Mouse (Mus musculus) forebrain, embryonic 15.5 days (tissue): ENCODE data around the gene Dnmbp. TPM values are rescaled to one million over a fixed set of nuclear protein-coding genes. Genes with fewer than 3 reads are reported as not detected.
A peak's percentile ranks its signal among the peaks of the same experiment; 100 is the strongest.

Source experiments
- ATAC-seq: fragments of 200-750 bp; cut with Nextera tagmentation; replicated peaks from 2 replicates; pipeline ENCODE4 v1.8.0; 2017; ENCODE audit warnings: mild to moderate bottlenecking, moderate TSS enrichment, moderate library complexity
- H3K27ac ChIP-seq: fragments of 300-500 bp; sonication (generic); replicated peaks from 2 replicates; pipeline ENCODE4 v1.5.1; 2015; ENCODE audit warnings: mild to moderate bottlenecking, inconsistent platforms
- H3K27me3 ChIP-seq: fragments of 300-500 bp; sonication (generic); 2 replicates; pipeline ENCODE4 v1.6.1; 2015; ENCODE audit warnings: inconsistent platforms
- H3K36me3 ChIP-seq: fragments of 300-500 bp; sonication (generic); 2 replicates; pipeline ENCODE4 v1.6.1; 2015; ENCODE audit warnings: mild to moderate bottlenecking, inconsistent platforms
- H3K4me1 ChIP-seq: fragments of 300-500 bp; sonication (generic); 2 replicates; pipeline ENCODE4 v1.6.1; 2015; ENCODE audit warnings: inconsistent platforms
- H3K4me2 ChIP-seq: fragments of 300-500 bp; sonication (generic); replicated peaks from 2 replicates; pipeline ENCODE4 v1.6.1; 2015; ENCODE audit warnings: mild to moderate bottlenecking, inconsistent platforms
- H3K4me3 ChIP-seq: fragments of 300-500 bp; sonication (generic); 2 replicates; pipeline ENCODE4 v1.5.1; 2015; ENCODE audit warnings: mild to moderate bottlenecking, inconsistent platforms
- H3K9ac ChIP-seq: fragments of 300-500 bp; sonication (generic); replicated peaks from 2 replicates; pipeline ENCODE4 v1.6.1; 2015; ENCODE audit warnings: mild to moderate bottlenecking, inconsistent platforms
- H3K9me3 ChIP-seq: fragments of 300-500 bp; sonication (generic); 2 replicates; pipeline ENCODE4 v1.6.1; 2016; ENCODE audit warnings: inconsistent platforms
- WGBS: fragments of 180-500 bp; shearing (Covaris S2); methylation state at CpG from one replicate; pipeline ENCODE4 v1.1.7; 2015; ENCODE audit warnings: mixed read lengths; 5-methylcytosine and 5-hydroxymethylcytosine counted together
- polyA plus RNA-seq: library from polyadenylated mRNA; unstranded; fragments of >200 nt; fragmentation: Nextera tagmentation; extraction: Ambion mirVana; gene quantifications from 2 replicates; pipeline ENCODE4 v1.2.1, GENCODE M21; 2015

Dnmbp gene
- polyA plus RNA-seq = 8.1 and 8.7 TPM in 2 replicates

DNA sequence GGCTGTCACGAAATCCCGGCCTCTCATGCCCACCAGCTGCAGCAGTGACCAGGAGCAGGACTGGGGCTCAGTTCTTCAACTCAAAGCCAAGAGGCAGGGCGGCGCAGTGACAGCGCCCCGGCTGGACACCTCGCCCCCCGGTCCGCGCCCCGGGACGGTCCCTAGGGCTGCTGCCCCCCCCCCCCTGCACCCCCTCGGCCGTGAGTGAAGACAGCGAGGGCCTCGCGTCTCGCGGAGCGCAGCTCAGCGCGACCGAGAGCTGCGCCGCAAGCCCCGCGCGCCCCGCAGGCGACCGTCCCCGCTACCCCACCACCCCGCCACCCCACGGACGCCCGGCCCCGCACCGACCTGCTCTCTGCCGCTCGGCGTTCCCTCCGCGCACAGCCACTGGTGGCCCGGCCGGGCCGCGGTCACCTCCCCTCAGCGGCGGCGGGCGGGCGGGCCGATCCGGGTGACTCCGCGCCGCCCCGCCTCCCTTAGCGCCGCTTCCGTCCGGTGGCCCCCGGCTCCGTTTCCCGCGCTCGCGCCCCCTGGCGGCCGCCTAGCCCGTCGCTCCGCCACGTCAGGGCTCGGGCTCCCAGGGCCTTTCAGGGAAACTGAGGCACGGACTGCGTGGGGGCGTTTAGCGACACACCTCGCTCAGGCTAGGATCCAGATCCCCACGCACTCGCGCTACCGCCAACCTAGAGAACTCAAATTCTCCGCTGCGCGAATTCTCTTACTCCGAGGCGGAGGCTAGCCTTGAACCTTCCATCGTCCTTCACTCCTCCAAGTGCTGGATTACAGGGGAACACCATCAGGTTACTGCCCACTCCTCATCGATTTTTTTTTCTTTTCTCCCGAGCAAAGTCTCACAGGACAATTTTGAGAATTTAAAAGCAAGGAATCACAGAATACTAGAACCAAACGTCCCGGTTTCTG is at the start of gene Dnmbp:
TSS of gene Dnmbp (minus strand) at position 423 of the 921 bp plus-strand sequence.
- Histone ChIP-seq H3K4me1 (peaks cover 8% of the 10 kb centered on the region; the same call in 1 of the 2 replicates), H3K9me3 (no peaks in the 10 kb centered on the region), H3K4me3 (peak within 1 kb of the TSS; percentile 86), H3K36me3 (no peaks in the 10 kb centered on the region), H3K9ac (peak within 1 kb of the TSS; percentile 81), H3K27ac (no peak within 1 kb of the TSS), H3K4me2 (peak within 1 kb of the TSS; percentile 81), H3K27me3 (no peaks in the 10 kb centered on the region)
- peak; percentile 86 for ATAC-seq
- WGBS = 6% methylated on average over 60 of the region's 94 CpGs

DNA sequence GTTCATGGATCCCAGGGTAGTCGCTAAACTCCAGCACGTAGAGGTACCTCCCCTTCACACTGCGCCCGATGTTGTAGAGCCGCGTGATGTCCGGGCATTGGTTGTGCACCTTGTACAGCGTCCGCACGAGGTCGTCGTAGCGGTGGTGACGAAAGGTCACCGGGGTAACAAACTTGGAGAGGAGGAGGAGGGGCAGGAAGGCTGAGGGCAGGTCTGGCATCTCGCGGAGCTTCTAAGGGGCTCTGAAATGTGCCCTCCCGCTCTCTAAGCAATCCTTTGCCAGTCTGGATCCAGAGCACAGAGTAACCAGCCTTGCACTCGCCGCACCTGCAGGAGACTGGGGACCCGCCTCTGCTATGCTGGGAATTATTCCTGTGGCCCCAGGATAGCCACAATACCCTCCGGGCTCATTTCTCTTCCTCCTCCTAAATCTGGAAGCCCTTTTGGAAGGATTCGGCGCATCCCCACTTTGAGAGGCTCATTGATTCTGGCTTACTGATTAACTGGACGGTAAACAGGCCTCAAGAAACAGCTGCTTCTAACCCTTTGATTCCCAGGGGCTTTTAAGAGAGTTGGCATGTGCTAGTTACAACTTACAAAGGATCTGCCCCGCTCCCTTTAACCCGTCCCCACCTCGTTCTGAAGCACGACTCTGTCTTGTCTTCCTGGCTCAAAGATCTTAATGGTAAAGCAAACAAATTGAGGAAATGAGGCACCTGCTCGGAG is 46.2 kb upstream of the Dnmbp start, which contains the start of gene Cpn1:
TSS of gene Cpn1 (minus strand) at position 488 of the 726 bp plus-strand sequence.
- peak within 1 kb of the TSS; percentile 22; the same call in 1 of the 2 replicates for H3K4me2 ChIP-seq
- WGBS = 16% methylated on average over 30 of the region's 30 CpGs
- no peaks in the 10 kb centered on the region for H3K27me3 ChIP-seq
- peaks cover 6% of the 10 kb centered on the region for H3K4me1 ChIP-seq
- H3K4me3 ChIP-seq = no peak within 1 kb of the TSS
- H3K9ac ChIP-seq = no peak within 1 kb of the TSS
- no peak for ATAC-seq
- no peaks in the 10 kb centered on the region for H3K36me3 ChIP-seq
- no peak within 1 kb of the TSS for H3K27ac ChIP-seq
- no peaks in the 10 kb centered on the region for H3K9me3 ChIP-seq

DNA sequence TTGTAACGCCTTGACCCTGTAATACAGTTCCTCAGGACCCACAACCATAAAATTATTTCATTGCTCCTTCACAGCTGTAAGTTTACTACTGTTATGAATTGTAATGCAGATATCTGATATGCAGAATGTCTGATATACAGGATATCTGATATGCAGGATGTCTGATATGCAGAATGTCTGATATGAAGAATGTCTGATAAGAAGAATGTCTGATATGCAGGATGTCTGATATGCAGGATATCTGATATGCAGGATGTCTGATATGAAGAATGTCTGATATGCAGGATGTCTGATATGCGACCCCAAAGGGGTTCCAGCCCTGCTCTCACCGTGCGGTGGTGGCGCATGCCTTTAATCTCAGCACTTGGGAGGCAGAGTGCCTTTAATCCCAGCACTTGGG is 42.0 kb upstream of the Dnmbp start:
- H3K4me1 ChIP-seq = peaks cover 6% of the 10 kb centered on the region
- no peak overlapping the region for H3K4me2 ChIP-seq
- ATAC-seq = no peak
- H3K9ac ChIP-seq = no peak overlapping the region
- H3K9me3 ChIP-seq = no peaks in the 10 kb centered on the region
- H3K4me3 ChIP-seq = no peak overlapping the region
- H3K27ac ChIP-seq = no peak overlapping the region
- no peaks in the 10 kb centered on the region for H3K27me3 ChIP-seq
- no peaks in the 10 kb centered on the region for H3K36me3 ChIP-seq
- WGBS = 93% methylated on average over 5 of the region's 5 CpGs

DNA sequence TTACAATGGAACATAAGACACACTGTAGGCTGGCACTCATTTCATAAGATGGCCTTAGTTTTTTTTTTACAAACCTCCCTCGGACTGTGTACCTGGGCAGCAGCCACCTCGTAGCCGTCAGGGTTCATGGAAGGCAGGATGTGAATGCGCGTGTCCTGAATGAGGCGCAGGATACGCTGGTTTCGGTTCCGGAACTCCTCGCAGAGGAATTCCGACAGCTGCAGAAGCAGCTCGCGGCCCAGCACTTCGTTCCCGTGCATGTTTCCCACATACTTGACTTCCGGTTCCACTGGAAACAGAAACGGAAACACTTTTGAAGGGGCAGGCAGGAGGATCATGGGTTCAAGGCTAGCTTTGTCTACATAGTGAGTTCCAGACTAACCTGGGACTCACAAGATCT is 40.7 kb upstream of the Dnmbp start:
- Histone ChIP-seq H3K4me2 (no peak overlapping the region), H3K4me3 (no peak overlapping the region), H3K9me3 (no peaks in the 10 kb centered on the region), H3K27ac (no peak overlapping the region), H3K27me3 (no peaks in the 10 kb centered on the region), H3K4me1 (no peaks in the 10 kb centered on the region), H3K9ac (no peak overlapping the region), H3K36me3 (no peaks in the 10 kb centered on the region)
- no peak for ATAC-seq
- WGBS = 95% methylated on average over 17 of the region's 17 CpGs

DNA sequence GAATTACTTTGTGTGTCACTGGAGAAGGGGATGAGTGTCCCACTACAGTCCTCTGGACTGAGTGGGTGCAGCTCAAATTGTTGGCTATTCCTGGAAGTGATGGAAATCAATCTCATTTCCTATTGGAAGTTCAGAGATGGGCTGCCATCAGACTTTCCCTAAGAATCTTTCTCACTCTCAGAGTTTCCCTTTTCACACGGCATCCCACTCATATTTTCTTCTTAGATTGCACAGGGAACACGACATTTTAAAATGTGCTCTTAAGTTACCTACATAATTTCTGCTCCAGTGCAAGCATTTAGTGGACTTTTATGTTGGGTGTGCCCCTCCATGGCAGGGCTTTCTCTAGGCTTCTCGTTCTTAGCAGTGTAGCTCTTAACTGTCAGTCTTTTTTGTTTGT is 37.8 kb upstream of the Dnmbp start:
- Histone ChIP-seq H3K4me2 (no peak overlapping the region), H3K9me3 (no peaks in the 10 kb centered on the region), H3K27me3 (no peaks in the 10 kb centered on the region), H3K9ac (no peak overlapping the region), H3K4me1 (no peaks in the 10 kb centered on the region), H3K4me3 (no peak overlapping the region), H3K36me3 (no peaks in the 10 kb centered on the region), H3K27ac (no peak overlapping the region)
- 89% methylated on average over 3 of the region's 3 CpGs for WGBS
- ATAC-seq = no peak

DNA sequence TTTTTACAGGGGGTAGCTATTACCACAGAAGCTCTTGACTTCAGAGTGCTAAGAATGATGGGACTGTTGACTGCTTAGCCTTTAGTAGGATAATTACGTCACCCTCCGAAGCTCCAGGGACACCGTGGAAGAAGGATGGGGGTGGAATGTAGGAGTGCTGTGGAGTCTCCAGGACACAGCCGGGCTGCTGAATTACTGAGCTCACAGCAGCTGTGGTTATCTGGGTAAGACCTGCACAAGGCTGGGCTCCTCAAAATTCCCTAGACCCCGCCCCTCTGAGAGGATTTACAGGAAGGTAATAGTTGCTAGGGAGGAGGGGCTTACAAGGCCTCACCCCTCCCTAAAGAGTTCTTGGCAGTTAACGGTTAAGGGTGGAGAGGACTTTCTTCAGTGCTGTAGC is 36.7 kb upstream of the Dnmbp start:
- WGBS = 84% methylated on average over 6 of the region's 6 CpGs
- Histone ChIP-seq H3K27ac (no peak overlapping the region), H3K4me3 (no peak overlapping the region), H3K9me3 (no peaks in the 10 kb centered on the region), H3K4me2 (no peak overlapping the region), H3K9ac (no peak overlapping the region), H3K4me1 (no peaks in the 10 kb centered on the region), H3K36me3 (no peaks in the 10 kb centered on the region), H3K27me3 (no peaks in the 10 kb centered on the region)
- no peak for ATAC-seq

DNA sequence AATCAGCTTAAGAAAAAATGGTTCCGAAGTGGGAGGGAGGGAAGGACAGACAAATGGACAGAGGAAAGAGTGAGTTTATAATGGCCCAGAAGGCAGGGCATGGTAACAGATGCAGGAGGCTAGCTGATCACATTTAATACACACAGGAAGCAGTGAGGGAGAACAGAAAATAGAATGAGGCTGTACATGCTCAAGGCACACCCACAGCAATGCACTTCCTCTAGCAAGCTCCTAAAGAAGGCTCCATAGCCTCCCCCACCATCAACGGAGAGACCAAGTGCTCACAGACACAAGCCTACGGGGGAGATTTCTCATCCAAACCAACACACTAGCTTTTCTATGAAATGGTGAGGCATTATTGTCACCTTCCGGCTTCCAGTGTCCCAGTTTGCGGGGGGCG is 34.2 kb upstream of the Dnmbp start:
- Histone ChIP-seq H3K4me3 (no peak overlapping the region), H3K27me3 (no peaks in the 10 kb centered on the region), H3K4me2 (no peak overlapping the region), H3K9ac (no peak overlapping the region), H3K36me3 (no peaks in the 10 kb centered on the region), H3K9me3 (no peaks in the 10 kb centered on the region), H3K27ac (no peak overlapping the region), H3K4me1 (no peaks in the 10 kb centered on the region)
- 88% methylated on average over 6 of the region's 6 CpGs for WGBS
- ATAC-seq = no peak

DNA sequence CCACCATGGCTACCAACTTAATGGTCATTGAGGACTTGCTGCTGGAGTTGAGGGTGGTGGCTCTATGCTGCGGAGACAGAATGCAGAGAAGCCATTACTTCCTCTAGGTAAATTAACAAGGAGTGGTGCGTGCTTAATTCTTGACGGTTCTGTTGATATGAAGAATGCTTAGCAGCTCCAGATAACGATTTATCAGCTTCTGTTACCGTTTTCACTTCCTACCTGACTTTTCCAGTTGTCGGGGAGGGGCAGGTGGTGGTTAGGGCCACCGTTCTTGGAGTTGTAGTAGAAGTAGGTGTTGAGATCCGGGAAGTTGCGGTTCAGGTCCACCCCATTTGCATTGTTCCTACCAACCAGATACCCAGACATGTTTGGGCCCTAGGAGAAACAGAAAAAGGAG is 33.7 kb upstream of the Dnmbp start:
- no peaks in the 10 kb centered on the region for H3K27me3 ChIP-seq
- no peak for ATAC-seq
- H3K9ac ChIP-seq = no peak overlapping the region
- H3K4me2 ChIP-seq = no peak overlapping the region
- 88% methylated on average over 9 of the region's 9 CpGs for WGBS
- no peaks in the 10 kb centered on the region for H3K36me3 ChIP-seq
- no peaks in the 10 kb centered on the region for H3K4me1 ChIP-seq
- H3K27ac ChIP-seq = no peak overlapping the region
- no peak overlapping the region for H3K4me3 ChIP-seq
- H3K9me3 ChIP-seq = no peaks in the 10 kb centered on the region

DNA sequence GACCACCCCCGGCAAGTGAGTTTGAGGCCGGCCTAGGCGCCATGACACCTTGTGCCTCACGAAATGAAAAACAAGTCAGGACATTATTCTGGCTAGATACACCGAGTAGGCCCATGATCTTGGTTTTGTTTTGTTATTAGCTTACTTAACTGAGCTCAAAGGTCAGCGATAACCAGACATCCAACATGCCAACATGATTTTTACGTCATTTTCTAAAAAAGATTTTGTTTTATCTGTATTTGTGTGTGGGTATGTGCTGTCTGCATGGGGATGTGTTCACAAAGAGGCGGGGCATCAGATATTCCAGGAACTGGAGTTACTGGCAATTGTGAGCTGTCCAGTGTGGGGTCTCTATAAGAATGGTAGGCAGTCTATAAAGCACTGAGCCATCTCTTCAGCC is 32.1 kb upstream of the Dnmbp start:
- no peak overlapping the region for H3K4me2 ChIP-seq
- H3K4me3 ChIP-seq = no peak overlapping the region
- no peak overlapping the region for H3K9ac ChIP-seq
- H3K9me3 ChIP-seq = no peaks in the 10 kb centered on the region
- no peaks in the 10 kb centered on the region for H3K27me3 ChIP-seq
- WGBS = 94% methylated on average over 8 of the region's 8 CpGs
- H3K27ac ChIP-seq = no peak overlapping the region
- no peak for ATAC-seq
- no peaks in the 10 kb centered on the region for H3K36me3 ChIP-seq
- no peaks in the 10 kb centered on the region for H3K4me1 ChIP-seq

DNA sequence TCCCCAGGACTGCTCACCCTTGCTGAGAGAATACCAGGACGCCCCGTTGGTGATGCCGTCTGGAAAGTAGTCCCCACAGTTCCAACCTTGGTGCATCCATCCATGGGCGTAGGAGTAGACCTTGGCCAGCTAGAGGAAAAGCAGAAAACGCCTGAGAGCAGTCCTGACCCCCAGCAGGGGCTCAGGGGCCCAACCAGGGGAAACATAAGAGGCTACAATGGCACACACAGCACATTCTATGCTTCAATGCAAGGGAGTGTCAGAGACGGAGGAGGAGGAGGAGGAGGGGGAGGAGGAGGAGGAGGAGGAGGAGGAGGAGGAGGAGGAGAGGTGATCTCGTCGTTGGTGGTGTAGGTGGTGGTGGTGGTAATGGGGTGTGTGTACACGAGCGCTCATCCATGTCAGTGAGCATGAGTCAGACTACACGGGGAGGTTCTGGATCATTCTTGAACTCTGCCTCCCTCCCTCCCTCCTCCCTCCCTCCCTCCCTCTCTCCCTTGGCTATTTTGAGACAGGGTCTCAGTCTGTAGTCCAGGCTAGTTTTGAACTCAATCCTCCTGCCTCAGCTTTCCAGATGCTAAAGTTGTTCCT is 28.5 kb upstream of the Dnmbp start:
- no peak for ATAC-seq
- 55% methylated on average over 8 of the region's 11 CpGs for WGBS

DNA sequence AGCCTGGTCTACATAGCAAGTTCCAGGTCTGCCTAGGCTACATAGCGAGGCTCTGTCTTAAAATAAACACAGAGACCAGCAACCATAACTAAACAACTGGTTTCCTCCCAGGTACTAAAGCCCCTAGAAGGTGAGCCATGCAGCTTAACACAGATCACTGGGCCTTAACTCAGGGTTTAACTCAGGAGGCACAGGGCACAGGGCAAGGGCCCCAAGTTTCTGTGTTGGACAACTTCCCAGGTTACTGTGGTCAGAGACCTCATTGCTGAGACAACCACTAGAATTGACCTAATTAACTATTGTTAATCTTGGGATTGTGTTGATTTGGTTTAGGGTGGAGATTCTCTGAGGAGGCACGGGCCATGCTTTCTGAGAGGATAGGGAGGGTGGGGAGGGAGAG is 26.5 kb upstream of the Dnmbp start:
- H3K27ac ChIP-seq = no peak overlapping the region
- no peaks in the 10 kb centered on the region for H3K9me3 ChIP-seq
- H3K9ac ChIP-seq = no peak overlapping the region
- H3K4me3 ChIP-seq = no peak overlapping the region
- 68% methylated on average over 2 of the region's 2 CpGs for WGBS
- no peak overlapping the region for H3K4me2 ChIP-seq
- H3K27me3 ChIP-seq = no peaks in the 10 kb centered on the region
- no peak for ATAC-seq
- no peaks in the 10 kb centered on the region for H3K36me3 ChIP-seq
- no peaks in the 10 kb centered on the region for H3K4me1 ChIP-seq

More for the DNA sequence above, 28.5 kb upstream of the Dnmbp start:
- Histone ChIP-seq H3K9me3 (no peaks in the 10 kb centered on the region), H3K27me3 (no peaks in the 10 kb centered on the region), H3K4me2 (no peak overlapping the region), H3K9ac (no peak overlapping the region), H3K4me3 (no peak overlapping the region), H3K27ac (no peak overlapping the region), H3K4me1 (no peaks in the 10 kb centered on the region), H3K36me3 (no peaks in the 10 kb centered on the region)

DNA sequence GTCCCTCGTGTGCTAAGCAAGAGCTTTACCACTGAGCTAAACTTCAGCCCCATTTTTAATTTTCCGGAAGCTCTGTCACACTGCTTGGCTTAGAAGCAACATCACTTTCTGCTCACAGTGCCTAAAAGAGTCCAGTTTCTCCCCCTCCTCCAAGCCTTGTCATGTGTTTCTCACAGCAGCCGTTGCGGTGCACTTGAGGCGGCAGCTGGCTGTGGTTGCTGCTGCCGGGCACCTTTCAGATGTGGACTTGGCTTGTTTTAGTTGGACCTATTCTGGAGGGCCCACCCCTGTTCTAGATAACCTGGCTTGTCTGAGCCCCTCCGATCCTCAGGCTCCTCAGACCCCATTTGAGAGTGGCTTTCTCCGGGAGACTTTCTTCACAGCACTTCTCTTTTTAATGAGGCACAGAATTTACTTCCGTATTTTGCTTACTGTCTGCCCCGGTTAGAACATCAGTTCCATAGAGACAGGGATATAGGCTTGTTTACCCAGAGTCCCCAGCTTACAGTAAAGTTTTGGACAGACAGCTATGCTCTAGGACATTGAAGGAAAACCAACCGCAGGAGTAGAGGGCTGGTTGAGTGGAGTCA is 25.6 kb upstream of the Dnmbp start:
- H3K9me3 ChIP-seq = no peaks in the 10 kb centered on the region
- no peak for ATAC-seq
- H3K4me2 ChIP-seq = no peak overlapping the region
- no peaks in the 10 kb centered on the region for H3K4me1 ChIP-seq
- H3K36me3 ChIP-seq = no peaks in the 10 kb centered on the region
- no peaks in the 10 kb centered on the region for H3K27me3 ChIP-seq
- no peak overlapping the region for H3K4me3 ChIP-seq
- no peak overlapping the region for H3K27ac ChIP-seq
- 90% methylated on average over 11 of the region's 11 CpGs for WGBS
- no peak overlapping the region for H3K9ac ChIP-seq
